Mouse (Mus musculus) forelimb bud, embryonic 11.5 days (tissue): ENCODE results near the gene Sipa1l3.

Experiments
- DNase-seq: peaks from one replicate; pipeline ENCODE4 v3.0.0-alpha.2; 2012; ENCODE audit warnings: low read depth, low spot score

The Sipa1l3 gene

GRCm38 (mm10) chr7:29306108-29306507 lies 212.3 kb downstream of the Sipa1l3 start:
- DNase-seq: no peak

- DNase-seq: no peak
These were observed 213.0 kb downstream of the Sipa1l3 start for GRCm38 (mm10) chr7:29305263-29305988.

GRCm38 (mm10) chr7:29304463-29305262 lies 213.8 kb downstream of the Sipa1l3 start:
- DNase-seq: no peak

GRCm38 (mm10) chr7:29303738-29304462 lies 214.5 kb downstream of the Sipa1l3 start, which contains the start of gene Dpf1:
Dpf1 (plus strand) TSS chr7:29303951.
- DNase-seq: peak; percentile 79

GRCm38 (mm10) chr7:29302641-29303040 lies 215.8 kb downstream of the Sipa1l3 start:
- no peak for DNase-seq

- DNase-seq: peak; percentile 86
These were observed 217.3 kb downstream of the Sipa1l3 start for GRCm38 (mm10) chr7:29301127-29301566.

GRCm38 (mm10) chr7:29296998-29297397 lies 221.4 kb downstream of the Sipa1l3 start:
- DNase-seq: peak; percentile 84

GRCm38 (mm10) chr7:29295861-29296647 lies 222.4 kb downstream of the Sipa1l3 start:
- no peak for DNase-seq

GRCm38 (mm10) chr7:29294111-29294761 lies 224.2 kb downstream of the Sipa1l3 start:
- no peak for DNase-seq

GRCm38 (mm10) chr7:29293131-29294065 lies 225.0 kb downstream of the Sipa1l3 start:
- no peak for DNase-seq

GRCm38 (mm10) chr7:29292458-29293098 lies 225.9 kb downstream of the Sipa1l3 start:
- no peak for DNase-seq

GRCm38 (mm10) chr7:29291616-29292457 lies 226.6 kb downstream of the Sipa1l3 start:
- no peak for DNase-seq

- DNase-seq: no peak
These were observed 227.6 kb downstream of the Sipa1l3 start for GRCm38 (mm10) chr7:29290691-29291485.

- no peak for DNase-seq
These were observed 228.6 kb downstream of the Sipa1l3 start for GRCm38 (mm10) chr7:29289856-29290255.

GRCm38 (mm10) chr7:29288942-29289638 lies 229.4 kb downstream of the Sipa1l3 start, which contains the start of gene Ppp1r14a:
Ppp1r14a (plus strand) TSS chr7:29289308.
- peak; percentile 72 for DNase-seq

- DNase-seq: no peak
These were observed 230.4 kb downstream of the Sipa1l3 start for GRCm38 (mm10) chr7:29288079-29288478.

- no peak for DNase-seq
These were observed 231.0 kb downstream of the Sipa1l3 start for GRCm38 (mm10) chr7:29287481-29287880.
